Mouse (Mus musculus) spleen, adult 18-20 months (tissue): ENCODE measurements around the gene B830017H08Rik.

ENCODE experiments used
- DNase-seq, 2 experiments: peaks; one replicate each; pipeline ENCODE4 v3.0.0; 2022; ENCODE audit warnings: mixed read lengths in 2 of 2

The B830017H08Rik gene

GRCm38 (mm10) chr16:17853263-17853662 lies 20.3 kb downstream of the B830017H08Rik start:
- DNase-seq = no peak

DNA sequence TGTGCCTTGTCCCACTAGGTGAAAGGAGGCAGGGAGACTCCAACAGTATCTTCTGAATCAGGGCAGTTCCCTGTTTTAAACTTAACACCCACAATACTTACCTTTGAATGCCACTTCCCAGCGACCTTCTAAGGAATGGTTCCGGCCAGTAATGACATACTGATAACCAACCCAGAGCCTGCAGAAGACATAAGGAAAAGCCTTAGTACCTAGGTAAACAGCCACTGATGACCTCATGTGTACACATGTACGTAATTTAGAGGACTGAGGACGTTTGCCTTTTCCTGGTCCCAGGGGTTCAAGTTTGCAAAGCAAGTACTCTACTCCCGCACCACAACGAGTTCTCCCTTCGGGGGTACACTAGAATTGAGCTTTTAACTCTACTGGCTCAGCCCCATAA lies 24.2 kb downstream of the B830017H08Rik start:
- no peak for DNase-seq

DNA sequence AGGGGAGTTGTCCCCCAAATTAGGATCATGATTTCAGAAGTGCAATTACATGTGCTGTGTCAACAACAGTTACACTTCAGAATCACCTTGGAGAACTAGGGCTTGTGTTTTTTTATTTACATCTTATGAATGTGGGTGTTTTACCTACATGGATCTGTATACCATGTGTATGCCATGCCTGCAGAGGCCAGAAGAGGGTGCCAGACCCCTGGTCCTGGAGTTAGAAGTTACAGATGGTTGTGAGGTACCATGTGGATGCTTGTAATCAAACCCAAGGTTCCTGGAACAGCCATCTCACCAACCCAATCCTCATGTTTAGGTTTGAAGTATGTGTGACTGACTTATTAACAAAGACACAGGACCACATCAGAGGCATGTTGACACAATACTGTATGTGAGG lies 25.7 kb downstream of the B830017H08Rik start:
- peak in 1 of 2 experiments; percentile 15 for DNase-seq

DNA sequence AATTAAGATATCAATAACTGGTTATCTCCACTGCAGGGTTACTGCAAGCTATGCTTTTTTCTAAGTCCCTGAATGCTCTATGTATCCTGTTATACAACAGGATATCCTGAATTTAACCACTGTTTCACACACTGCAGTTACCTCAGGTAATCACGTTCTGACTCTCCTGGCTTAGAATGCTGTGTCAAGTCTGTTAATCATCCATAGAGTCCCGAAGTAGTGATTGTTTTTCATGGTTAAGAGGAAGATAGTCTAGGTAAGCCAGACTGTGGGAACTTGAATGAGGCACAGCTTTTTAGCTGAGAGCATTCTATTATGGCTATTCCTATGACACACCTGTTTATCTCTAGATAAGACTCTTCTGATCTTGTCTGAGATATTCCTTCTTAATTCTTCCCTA lies 32.4 kb downstream of the B830017H08Rik start:
- DNase-seq = no peak

- no peak for DNase-seq
These were observed 32.8 kb downstream of the B830017H08Rik start for GRCm38 (mm10) chr16:17865770-17866169.

DNA sequence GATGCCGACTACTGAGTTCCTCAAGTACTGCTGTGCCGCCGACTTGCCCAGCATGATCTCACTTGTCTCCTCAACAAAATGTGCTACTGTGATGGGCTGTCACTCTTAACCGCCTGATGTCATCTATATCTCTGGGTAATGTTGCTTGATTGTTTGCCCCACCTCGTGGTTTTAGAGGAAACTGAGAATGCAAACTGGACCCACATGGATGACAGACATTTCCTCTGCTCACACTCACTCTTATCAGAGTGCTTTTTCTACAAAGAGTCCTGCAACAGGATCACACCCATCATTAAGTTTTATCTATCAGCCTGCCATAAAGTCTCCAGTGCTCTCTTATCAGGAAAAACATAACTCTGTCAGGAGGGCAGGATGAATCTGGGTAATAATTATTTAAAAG lies 38.3 kb downstream of the B830017H08Rik start:
- no peak for DNase-seq

DNA sequence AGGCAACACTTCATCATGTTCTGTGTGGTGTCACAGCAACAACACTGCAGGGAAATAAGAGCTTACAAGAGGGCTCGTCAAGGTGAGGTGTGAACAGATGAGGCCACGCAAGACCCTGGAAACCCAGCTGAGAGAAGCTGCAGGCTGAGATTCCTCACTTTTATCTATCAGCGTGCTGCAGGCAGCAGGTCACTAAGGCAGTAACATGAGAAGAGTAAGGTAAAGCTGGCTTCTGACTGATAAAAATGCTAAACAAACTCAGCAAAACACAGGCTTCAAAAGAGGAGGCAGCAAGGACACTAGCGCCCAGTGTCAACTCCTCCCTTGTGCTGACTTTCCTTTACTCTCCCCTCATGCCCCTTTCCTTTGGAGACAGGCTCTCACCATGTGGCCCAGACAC lies 40.1 kb downstream of the B830017H08Rik start:
- no peak for DNase-seq

- no peak for DNase-seq
These were observed 42.3 kb downstream of the B830017H08Rik start for GRCm38 (mm10) chr16:17875174-17875573.

DNA sequence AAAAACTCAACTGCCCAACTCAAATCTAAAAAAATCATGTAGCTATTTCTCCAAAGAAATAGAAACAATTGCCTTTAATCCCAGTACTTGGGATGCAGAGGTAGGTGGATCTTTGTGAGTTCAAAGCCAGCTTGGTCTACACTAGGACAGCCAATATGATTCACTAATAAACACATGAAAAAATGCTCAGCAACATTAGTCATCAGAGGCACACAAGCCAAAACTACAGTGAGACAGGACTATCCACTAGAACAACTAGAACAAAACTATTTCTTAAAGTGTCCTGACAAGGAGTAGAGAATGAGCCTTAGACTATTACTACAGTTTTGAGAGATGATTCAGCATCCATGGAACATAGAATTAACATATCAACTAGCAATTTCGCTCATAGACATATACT lies 43.2 kb downstream of the B830017H08Rik start:
- DNase-seq = no peak

- no peak for DNase-seq
These were observed 46.6 kb downstream of the B830017H08Rik start for GRCm38 (mm10) chr16:17879571-17879970.

GRCm38 (mm10) chr16:17882196-17882595 lies 49.3 kb downstream of the B830017H08Rik start:
- no peak for DNase-seq

GRCm38 (mm10) chr16:17884116-17884515 lies 51.2 kb downstream of the B830017H08Rik start:
- DNase-seq = no peak
